Mouse (Mus musculus) heart, embryonic 11.5 days (tissue): ENCODE measurements at regions not wholly inside any gene's neighbourhood (a gene's known extent, or its start where the extent isn't known, plus 50 kb on each side); places are given as distances from the start of the nearest gene placed in this dataset.

Source experiments
- ATAC-seq: fragments of 200-750 bp; cut with Nextera tagmentation; replicated peaks from 2 replicates; pipeline ENCODE4 v1.8.0; 2017; ENCODE audit warnings: moderate library complexity; ENCODE audit not compliant: insufficient number of reproducible peaks, low FRiP score, low TSS enrichment
- H3K27ac ChIP-seq: fragments of 300-500 bp; sonication (generic); 2 replicates; pipeline ENCODE4 v1.5.1; 2014; ENCODE audit warnings: mild to moderate bottlenecking, low read depth, low read length
- H3K27me3 ChIP-seq: fragments of 300-500 bp; sonication (generic); 2 replicates; pipeline ENCODE4 v1.6.1; 2014; ENCODE audit warnings: mild to moderate bottlenecking, low read length, mixed read lengths; ENCODE audit not compliant: control insufficient read depth, insufficient read depth
- H3K36me3 ChIP-seq: fragments of 300-500 bp; sonication (generic); 2 replicates; pipeline ENCODE4 v1.6.1; 2014; ENCODE audit warnings: mild to moderate bottlenecking, low read length, moderate library complexity, mixed read lengths; ENCODE audit not compliant: control insufficient read depth, insufficient read depth
- H3K4me1 ChIP-seq: fragments of 300-500 bp; sonication (generic); 2 replicates; pipeline ENCODE4 v1.6.1; 2014; ENCODE audit warnings: low read length; ENCODE audit not compliant: control insufficient read depth, insufficient read depth
- H3K4me2 ChIP-seq: fragments of 300-500 bp; sonication (generic); 2 replicates; pipeline ENCODE4 v1.6.1; 2014; ENCODE audit warnings: mild to moderate bottlenecking, moderate library complexity
- H3K4me3 ChIP-seq: fragments of 300-500 bp; sonication (generic); 2 replicates; pipeline ENCODE4 v1.5.1; 2014; ENCODE audit warnings: low read depth, low read length
- H3K9ac ChIP-seq: fragments of 300-500 bp; sonication (generic); 2 replicates; pipeline ENCODE4 v1.6.1; 2014; ENCODE audit warnings: mild to moderate bottlenecking, low read depth, low read length, moderate library complexity
- H3K9me3 ChIP-seq: fragments of 300-500 bp; sonication (generic); replicated peaks from 2 replicates; pipeline ENCODE4 v1.6.1; 2016; ENCODE audit warnings: low read length; ENCODE audit not compliant: control insufficient read depth
- WGBS: fragments of 180-500 bp; shearing (Covaris S2); extraction: QIAGEN DNeasy Blood & Tissue Kit; methylation state at CpG from one replicate; pipeline ENCODE4 v1.1.7; 2014; ENCODE audit not compliant: insufficient replicate concordance; 5-methylcytosine and 5-hydroxymethylcytosine counted together

- WGBS, result 85% methylated on average over 5 of the region's 5 CpGs
- no peak for ATAC-seq
- H3K9me3 ChIP-seq, result no peaks in the 10 kb centered on the region
- H3K4me3 ChIP-seq, result no peak overlapping the region
- H3K36me3 ChIP-seq, result no peaks in the 10 kb centered on the region
- no peak overlapping the region for H3K4me2 ChIP-seq
- no peaks in the 10 kb centered on the region for H3K4me1 ChIP-seq
- H3K27ac ChIP-seq, result no peak overlapping the region
- no peaks in the 10 kb centered on the region for H3K27me3 ChIP-seq
- no peak overlapping the region for H3K9ac ChIP-seq
Observed at GRCm38 (mm10) chr19:59649421-59649820, 191.2 kb downstream of the Emx2 start.

DNA sequence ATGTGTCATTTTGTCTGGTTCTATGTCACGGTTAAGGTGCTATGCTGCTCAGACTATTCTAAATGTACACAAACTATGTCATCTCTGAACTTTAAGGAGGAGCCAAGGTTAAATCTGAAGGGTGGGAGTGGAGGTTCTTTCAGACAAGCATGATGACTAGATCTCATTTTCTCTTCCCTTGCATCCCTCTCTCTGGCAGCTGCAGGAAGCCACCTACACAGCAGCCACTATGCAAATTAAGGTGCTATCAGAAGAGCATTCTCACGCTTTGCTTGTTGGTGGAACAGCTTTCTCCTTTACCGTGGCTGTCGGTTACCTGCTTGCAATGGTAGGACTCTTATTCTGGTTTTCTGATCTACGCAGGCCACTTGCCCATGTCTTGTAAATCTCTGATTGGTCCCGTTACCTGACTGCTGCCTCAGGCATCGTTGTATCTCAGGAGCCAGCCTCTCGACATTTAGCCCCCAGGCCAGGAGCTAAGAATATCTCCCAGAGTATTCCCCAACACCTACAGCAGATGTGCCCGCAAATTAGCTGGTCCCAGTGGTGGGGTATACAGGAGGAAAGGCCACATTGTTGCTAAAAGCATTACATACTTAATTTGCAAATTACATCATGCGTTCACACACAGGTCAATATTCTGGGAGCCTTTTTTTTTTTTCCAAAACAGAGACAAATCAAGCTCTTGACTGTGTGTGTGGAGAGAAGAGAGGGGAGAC is 192.6 kb downstream of the Emx2 start:
- no peaks in the 10 kb centered on the region for H3K4me1 ChIP-seq
- H3K9me3 ChIP-seq, result no peaks in the 10 kb centered on the region
- 53% methylated on average over 10 of the region's 10 CpGs for WGBS
- H3K9ac ChIP-seq, result no peak overlapping the region
- ATAC-seq, result no peak
- no peaks in the 10 kb centered on the region for H3K27me3 ChIP-seq
- no peak overlapping the region for H3K4me3 ChIP-seq
- no peak overlapping the region for H3K27ac ChIP-seq
- H3K36me3 ChIP-seq, result no peaks in the 10 kb centered on the region
- no peak overlapping the region for H3K4me2 ChIP-seq

- Histone ChIP-seq H3K4me1 (no peaks in the 10 kb centered on the region), H3K4me2 (no peak overlapping the region), H3K27ac (no peak overlapping the region), H3K4me3 (no peak overlapping the region), H3K9me3 (no peaks in the 10 kb centered on the region), H3K9ac (no peak overlapping the region), H3K36me3 (no peaks in the 10 kb centered on the region), H3K27me3 (no peaks in the 10 kb centered on the region)
- 51% methylated on average over 18 of the region's 18 CpGs for WGBS
- no peak for ATAC-seq
Observed at GRCm38 (mm10) chr19:59653631-59654367, 195.6 kb downstream of the Emx2 start.

- H3K4me2 ChIP-seq, result no peak overlapping the region
- H3K27me3 ChIP-seq, result no peaks in the 10 kb centered on the region
- no peaks in the 10 kb centered on the region for H3K9me3 ChIP-seq
- no peaks in the 10 kb centered on the region for H3K4me1 ChIP-seq
- 88% methylated on average over 2 of the region's 2 CpGs for WGBS
- no peak overlapping the region for H3K9ac ChIP-seq
- no peaks in the 10 kb centered on the region for H3K36me3 ChIP-seq
- no peak overlapping the region for H3K4me3 ChIP-seq
- no peak overlapping the region for H3K27ac ChIP-seq
- no peak for ATAC-seq
Observed at GRCm38 (mm10) chr19:59655321-59655720, 197.1 kb downstream of the Emx2 start.

DNA sequence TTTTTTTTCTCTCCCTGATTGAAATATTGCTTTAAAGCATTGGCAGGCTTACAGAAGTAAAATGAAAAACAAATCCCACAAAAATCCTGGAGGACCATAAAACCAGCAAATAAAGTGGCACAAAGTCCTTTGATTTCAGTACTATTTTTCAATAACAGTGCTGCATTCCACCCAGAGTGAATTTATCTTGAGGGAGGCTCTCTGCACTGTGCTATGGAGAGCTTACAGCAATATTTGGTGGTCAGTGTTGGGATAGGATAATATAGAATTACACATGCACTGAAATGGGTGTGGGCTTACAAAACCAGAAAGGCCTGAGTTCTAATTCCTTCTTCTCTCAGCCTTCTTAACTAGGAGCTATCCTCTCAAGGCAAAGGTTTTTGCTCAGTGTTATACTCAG is 211.6 kb downstream of the Emx2 start:
- no peak overlapping the region for H3K4me2 ChIP-seq
- no peaks in the 10 kb centered on the region for H3K27me3 ChIP-seq
- H3K4me1 ChIP-seq, result no peaks in the 10 kb centered on the region
- no peak overlapping the region for H3K9ac ChIP-seq
- no peak for ATAC-seq
- H3K27ac ChIP-seq, result no peak overlapping the region
- H3K9me3 ChIP-seq, result no peaks in the 10 kb centered on the region
- no peaks in the 10 kb centered on the region for H3K36me3 ChIP-seq
- no peak overlapping the region for H3K4me3 ChIP-seq

DNA sequence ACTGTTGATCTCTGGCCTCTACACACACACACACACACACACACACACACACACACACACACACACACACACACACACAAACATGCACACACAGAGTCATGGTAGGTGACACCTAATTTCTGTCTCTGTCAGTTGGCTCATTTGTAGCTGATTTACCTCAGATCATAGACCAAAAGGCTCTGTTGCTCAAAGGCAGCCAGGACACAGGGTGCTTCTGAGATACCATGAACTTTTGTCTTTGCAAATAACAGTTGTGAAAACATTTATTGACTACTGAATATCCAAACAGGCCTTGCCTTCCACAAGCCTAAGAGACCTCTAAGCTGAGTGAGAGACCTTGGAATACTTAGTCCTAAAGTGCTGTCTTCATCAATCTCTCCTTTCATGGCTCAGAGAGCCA is 215.4 kb downstream of the Emx2 start:
- ATAC-seq, result no peak

DNA sequence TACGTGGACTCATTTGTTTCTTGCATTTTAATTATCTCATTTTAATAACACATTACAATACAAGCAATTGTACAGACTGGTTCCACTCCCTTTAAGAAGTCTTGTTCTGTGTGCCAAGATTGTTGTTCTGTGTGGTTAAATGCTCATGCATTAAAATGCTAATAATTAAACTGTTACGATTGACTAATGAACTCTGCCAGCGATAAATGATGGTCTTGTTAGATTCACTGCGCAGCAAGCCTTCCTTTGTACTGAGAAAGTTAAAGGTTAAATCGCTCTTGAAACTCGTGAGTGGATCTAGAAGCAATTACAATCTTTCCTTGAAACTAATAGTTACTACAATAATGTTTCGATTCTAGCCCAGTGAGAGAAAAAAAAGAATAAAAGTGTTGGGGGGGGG is 221.0 kb downstream of the Emx2 start:
- Histone ChIP-seq H3K36me3 (no peaks in the 10 kb centered on the region), H3K27ac (no peak overlapping the region), H3K4me2 (no peak overlapping the region), H3K27me3 (no peaks in the 10 kb centered on the region), H3K9ac (no peak overlapping the region), H3K4me1 (no peaks in the 10 kb centered on the region), H3K9me3 (no peaks in the 10 kb centered on the region), H3K4me3 (no peak overlapping the region)
- WGBS, result 81% methylated on average over 7 of the region's 7 CpGs
- ATAC-seq, result no peak

More for the DNA sequence above, 215.4 kb downstream of the Emx2 start:
- H3K4me3 ChIP-seq, result no peak overlapping the region
- H3K36me3 ChIP-seq, result no peaks in the 10 kb centered on the region
- no peak overlapping the region for H3K4me2 ChIP-seq
- H3K27ac ChIP-seq, result no peak overlapping the region
- no peaks in the 10 kb centered on the region for H3K9me3 ChIP-seq
- H3K9ac ChIP-seq, result no peak overlapping the region
- no peaks in the 10 kb centered on the region for H3K4me1 ChIP-seq
- H3K27me3 ChIP-seq, result no peaks in the 10 kb centered on the region

DNA sequence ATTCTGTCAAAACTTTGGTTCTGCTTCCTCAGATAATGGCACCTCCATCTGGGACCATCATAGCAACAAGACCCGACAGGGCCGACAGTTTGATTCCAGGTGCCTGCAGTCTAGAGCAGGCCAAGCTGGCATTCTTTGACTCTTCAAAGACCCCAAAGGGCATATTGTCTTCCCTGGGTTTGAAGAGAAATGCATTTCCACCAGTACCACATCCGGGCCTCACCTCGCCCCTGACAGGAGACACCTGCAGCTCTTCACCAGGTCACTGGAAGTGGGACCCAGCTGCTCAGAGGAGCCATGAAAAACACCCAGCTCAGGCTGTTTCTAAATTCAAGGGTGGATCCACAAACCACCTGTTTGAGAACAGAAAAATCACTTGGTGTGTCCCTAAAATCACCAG is 222.2 kb downstream of the Emx2 start:
- Histone ChIP-seq H3K9me3 (no peaks in the 10 kb centered on the region), H3K9ac (no peak overlapping the region), H3K4me1 (no peaks in the 10 kb centered on the region), H3K27me3 (no peaks in the 10 kb centered on the region), H3K27ac (no peak overlapping the region), H3K4me3 (no peak overlapping the region), H3K36me3 (no peaks in the 10 kb centered on the region), H3K4me2 (no peak overlapping the region)
- ATAC-seq, result no peak
- WGBS, result 86% methylated on average over 4 of the region's 4 CpGs

GRCm38 (mm10) chr19:59684292-59684691 is 226.1 kb downstream of the Emx2 start:
- no peak overlapping the region for H3K27ac ChIP-seq
- H3K4me3 ChIP-seq, result no peak overlapping the region
- H3K36me3 ChIP-seq, result no peaks in the 10 kb centered on the region
- H3K4me2 ChIP-seq, result no peak overlapping the region
- no peaks in the 10 kb centered on the region for H3K27me3 ChIP-seq
- H3K9ac ChIP-seq, result no peak overlapping the region
- H3K9me3 ChIP-seq, result no peaks in the 10 kb centered on the region
- 80% methylated on average over 7 of the region's 7 CpGs for WGBS
- no peak for ATAC-seq
- H3K4me1 ChIP-seq, result no peaks in the 10 kb centered on the region
